Mouse (Mus musculus) layer of hippocampus, adult 9-10 months (tissue): ENCODE measurements around the gene Rpp30.

Experiments used
- DNase-seq: peaks from one replicate; pipeline ENCODE4 v3.0.0; 2022; ENCODE audit warnings: low spot score

Rpp30 gene

GRCm38 (mm10) chr19:36083262-36084225 lies at the start of gene Rpp30:
Gene Rpp30, plus strand, starts transcription at chr19:36083716.
- peak; percentile 71 for DNase-seq

- DNase-seq = no peak
Measured at GRCm38 (mm10) chr19:36046046-36046445, 37.5 kb upstream of the Rpp30 start.

- DNase-seq = no peak
Measured at GRCm38 (mm10) chr19:36056502-36057221, 26.9 kb upstream of the Rpp30 start.

DNA sequence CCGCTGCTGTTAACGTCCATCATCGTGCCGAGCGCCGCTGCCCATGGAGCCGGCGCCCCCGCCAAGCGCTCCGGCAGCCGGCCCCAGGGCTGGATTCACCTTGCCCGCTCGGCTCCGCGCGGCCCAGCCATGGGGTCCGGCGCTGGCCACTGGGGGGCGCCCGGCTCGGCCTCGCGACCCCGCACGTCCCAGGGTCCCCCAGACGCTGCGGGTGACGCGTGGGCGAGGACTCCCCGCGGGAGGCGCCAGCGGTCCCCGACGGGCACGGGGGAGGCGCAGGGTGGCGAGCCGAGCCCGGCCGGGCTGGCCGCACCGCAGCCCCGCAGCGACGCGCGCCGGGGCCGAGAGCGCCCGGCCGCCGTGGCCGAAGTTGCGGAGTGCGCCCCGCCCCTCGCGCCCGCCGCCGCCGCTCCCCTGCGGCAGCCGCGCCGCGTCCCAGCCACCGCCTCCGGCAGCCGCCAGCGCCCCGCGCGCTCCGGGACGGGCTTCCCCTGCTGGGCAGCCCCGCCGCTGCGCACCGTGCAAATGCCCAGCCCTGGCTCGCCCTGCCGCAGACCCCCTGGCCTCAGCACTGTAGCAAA lies 26.2 kb upstream of the Rpp30 start, which contains the start of gene Htr7:
Htr7 (minus strand) TSS at position 277 of the 581 bp plus-strand sequence.
- DNase-seq = no peak

GRCm38 (mm10) chr19:36062801-36063529 lies 20.6 kb upstream of the Rpp30 start:
- DNase-seq = no peak

- peak; percentile 35 for DNase-seq
Measured at GRCm38 (mm10) chr19:36082606-36083261, 782 bp upstream of the Rpp30 start.

GRCm38 (mm10) chr19:36090781-36091180 lies 7.3 kb downstream of the Rpp30 start:
- DNase-seq = no peak

DNA sequence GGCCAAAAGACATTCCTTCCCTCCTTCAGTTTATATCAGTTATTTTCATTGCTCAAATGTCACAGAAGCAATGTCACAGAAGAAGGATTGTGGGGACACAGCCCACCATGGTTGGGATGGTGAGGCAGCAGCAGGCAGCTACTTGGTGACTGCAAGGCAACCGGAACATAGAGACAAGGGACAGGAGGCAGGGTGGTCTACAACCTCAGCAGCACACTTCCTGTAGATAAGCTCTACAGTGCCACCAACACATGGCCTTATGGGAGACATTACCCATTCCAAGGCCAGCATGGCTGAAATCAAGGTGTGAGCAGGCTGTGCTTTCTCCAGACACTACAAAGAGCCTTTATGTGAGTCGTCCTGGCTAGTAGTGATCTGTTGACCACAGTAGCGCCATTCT lies 13.7 kb downstream of the Rpp30 start:
- DNase-seq = no peak

DNA sequence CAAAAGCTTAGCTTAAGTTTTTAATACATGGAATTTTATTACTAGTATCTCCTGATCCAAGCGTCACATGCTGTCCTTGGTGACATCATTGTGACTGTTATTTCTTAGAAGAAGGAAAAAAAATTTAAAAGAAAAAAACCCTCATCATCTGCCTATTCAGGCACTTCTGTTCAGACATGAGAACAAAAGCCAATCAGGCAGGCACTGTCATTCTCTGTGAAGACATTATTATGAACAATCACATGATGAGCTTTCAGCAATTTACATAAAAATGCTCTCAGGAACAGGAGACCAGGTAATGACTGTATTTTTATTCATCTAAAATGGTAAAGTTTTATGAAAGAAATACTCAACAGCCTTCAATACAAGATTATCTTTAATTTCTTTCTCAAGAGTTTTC lies 14.7 kb downstream of the Rpp30 start:
- no peak for DNase-seq

GRCm38 (mm10) chr19:36098916-36099315 lies 15.4 kb downstream of the Rpp30 start:
- no peak for DNase-seq

DNA sequence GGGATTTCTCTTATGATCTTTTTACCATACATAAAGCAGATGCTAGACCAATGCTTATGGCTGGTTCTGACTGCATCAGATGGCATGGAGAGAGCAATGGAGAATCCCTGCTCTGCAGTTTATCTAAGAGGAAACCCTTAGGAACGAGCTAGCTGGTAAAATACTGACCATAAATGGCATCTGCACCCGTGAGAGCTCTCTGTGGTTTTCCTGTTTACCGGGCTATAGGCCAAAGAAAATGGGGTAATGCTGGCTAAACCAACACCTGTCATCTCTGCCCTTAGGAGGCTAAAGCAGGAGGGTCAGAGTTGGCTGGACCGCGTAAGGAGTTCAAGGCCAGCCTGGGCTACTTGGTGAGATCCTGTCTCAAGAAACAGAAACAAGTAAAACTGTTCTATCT lies 20.4 kb downstream of the Rpp30 start:
- DNase-seq = no peak

DNA sequence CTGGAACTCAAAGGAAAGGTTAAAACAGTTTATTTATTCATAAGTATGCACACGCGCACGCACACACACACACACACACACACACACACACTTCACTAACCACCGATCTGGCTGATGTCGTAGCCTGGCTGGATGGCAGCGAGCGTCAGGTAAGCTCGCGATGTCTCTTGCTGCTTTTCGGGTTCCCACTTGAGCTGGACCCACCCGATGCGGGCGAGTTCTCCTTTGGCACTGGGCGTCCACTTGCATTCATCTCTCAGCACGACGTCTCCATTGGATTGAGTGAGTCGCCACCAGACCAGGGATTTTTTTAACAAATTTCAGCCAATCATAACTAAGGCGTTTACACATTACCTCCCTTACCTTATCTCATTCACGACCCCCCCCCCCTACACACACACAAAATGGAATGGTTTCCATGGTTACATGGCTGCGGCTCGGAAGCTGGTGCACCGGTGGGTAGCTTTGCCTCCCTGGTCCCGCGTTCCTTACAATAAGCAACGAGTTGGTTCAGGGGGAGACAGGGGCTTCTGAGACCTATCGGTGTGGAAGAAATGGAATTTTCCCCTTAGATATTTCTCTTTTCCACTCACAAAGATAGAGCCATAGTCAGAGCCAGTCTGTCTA lies 25.9 kb downstream of the Rpp30 start:
- DNase-seq = no peak

DNA sequence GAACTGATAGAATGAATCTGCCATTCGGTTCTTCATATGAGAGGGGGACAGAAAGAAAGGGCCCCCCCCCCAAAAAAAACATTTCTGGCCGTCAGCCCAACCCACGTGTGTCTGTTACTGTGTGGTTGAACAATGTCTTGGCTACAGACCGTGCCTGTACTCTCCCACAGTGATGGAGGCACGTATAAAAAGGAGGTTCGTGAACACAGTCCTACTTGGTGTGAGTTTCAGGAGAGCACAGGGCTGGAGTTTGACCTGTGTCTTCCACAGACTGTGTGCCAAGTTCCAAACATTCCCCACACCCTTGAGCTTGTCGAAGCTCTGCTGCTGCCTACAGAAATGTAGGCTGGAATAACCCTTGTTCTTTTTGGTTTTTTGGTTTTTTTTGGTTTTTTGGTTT lies 26.9 kb downstream of the Rpp30 start:
- DNase-seq = no peak

DNA sequence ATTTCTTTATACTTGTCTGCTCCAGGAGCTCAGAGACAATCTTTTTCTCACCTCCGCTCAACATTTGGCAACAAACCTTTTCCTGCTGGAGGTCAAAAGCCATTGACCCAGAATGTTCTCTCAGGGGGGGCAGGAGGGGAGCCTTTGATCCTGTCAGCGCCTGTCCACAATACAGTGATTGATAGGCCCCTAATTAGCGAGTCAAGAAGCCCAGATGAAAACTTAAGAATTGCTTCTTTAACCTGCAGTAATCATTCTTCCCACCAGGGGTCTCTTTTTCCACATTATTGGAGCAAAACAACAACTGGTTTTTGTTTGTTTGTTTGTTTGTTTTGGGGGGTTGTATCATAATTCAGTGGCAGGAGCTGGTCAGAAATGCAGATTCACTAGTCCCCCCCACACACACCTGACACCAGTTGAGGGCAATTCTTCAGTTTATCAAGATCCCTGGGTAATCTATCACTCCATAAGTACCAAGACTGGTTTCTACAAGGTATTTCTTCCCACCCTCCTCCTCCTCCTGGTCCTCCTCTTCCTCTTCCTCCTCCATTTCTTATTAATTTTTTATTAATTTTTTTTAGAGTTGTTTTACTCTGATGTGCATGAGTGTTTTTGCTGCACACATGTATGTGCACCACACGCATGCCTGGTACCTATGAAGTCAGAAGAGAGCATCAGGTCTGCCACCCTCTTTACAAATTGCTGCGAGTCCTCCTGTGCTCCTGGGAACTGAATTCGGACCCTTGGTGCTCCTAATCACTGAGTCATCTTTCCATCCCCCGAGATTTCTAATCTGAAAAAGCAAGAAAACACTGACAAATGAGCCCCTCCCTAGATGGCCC lies 27.8 kb downstream of the Rpp30 start:
- DNase-seq = peak; percentile 41

DNA sequence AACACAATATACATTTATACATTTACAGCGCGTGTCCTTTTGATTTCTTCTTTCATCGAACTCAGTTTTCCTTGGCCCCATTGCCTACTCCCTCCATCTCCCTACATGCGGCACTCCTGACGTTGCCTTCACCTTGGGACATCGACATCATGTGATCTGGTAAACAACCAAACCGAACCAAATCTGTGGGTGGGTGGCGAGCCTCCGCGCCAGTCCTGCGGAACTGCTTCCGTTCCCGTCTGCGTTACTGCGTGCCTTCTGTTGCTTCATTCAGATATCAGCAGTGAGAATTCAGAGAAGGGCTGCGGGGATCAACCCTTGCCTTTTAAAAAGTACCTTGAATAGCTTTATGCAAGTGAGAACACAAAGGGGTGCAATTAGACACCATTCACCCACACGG lies 28.5 kb downstream of the Rpp30 start:
- DNase-seq = peak; percentile 38

DNA sequence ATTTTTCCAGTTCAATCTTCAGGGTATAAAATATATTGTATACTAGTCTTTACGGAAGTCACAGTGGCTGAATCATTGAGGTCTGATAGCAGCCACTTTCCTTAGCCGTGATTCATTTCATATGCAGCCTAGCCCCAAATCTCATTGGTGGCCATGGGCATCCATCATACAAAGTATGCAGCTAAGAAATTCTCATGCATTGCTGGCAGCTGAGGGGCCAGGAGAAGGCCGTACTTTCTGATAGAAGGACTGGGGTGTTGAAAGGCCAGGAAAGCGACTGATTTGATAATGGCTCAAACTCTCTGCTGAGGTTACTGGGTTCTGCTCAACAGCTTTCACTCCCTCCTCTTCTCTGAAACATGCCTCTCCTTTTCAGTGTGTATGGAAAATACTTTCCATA lies 32.7 kb downstream of the Rpp30 start:
- DNase-seq = no peak

DNA sequence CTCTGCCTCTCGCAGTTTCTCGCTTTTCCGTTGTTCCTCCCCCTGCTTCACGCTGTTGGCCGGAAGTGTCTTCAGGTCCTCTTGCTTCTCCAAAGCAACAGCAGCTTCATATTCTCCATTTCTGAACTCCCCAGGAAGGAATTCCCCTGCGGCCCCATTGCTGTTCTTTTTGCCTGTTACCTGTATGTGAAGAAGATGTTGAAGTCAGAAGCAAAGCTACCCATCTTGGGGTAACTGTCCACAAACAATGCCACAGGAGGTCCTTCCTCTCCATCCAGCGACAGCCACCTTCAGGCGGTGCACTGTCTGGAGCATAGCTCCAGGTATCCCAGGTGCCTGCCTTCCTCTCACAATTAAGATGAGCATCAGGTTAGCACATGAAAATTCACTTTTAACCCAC lies 35.7 kb downstream of the Rpp30 start:
- no peak for DNase-seq

DNA sequence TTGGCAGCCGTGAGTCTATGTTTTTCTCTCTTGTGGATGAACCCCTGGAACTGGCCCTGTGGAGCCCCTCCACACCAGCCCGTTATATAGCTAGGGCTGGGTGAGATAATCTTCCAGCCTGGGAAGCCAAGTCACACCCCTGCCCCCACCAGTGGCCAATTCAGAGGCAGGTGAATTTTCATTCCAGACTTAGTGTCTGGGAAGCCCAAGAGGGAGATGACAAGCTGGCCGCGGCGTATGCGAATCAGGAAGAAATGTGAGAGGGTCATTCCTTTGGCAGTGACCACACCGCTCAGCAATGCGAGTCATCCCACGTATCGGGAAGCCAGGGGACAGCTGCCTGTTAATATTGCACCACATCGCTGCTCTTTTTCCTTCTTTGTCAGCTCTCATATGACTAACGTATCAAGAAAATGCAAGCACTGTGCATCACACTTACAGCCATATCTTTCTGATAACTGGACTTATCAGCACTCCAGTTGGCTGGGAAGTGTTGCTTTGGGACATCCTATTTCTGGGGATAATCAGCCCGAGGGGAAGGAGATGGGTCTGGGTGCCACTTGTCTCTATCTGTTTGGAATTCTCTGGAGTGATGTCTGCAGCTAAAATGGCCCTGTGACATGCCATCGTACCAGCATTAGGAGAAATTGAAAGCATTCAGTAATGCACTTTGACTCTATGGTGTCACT lies 36.4 kb downstream of the Rpp30 start, which contains the start of gene Ankrd1:
Ankrd1 (minus strand) TSS at position 317 of the 689 bp plus-strand sequence.
- no peak for DNase-seq

- no peak for DNase-seq
Measured at GRCm38 (mm10) chr19:36124203-36124602, 40.7 kb downstream of the Rpp30 start.
